Mouse (Mus musculus) bone marrow, adult 2 months (tissue): Measurements from ENCODE around the gene Gm11084.

Source experiments
- CTCF ChIP-seq: fragments of 200-500 bp; IDR thresholded peaks from 2 replicates; pipeline ENCODE4 v1.5.1; 2011; ENCODE audit warnings: low read length, control low read depth; ENCODE audit not compliant: control insufficient read depth, insufficient read depth
- POLR2A ChIP-seq: fragments of 200-500 bp; IDR thresholded peaks from 2 replicates; pipeline ENCODE4 v1.6.1; 2011; ENCODE audit warnings: low read depth, mild to moderate bottlenecking, control low read depth, low read length, borderline replicate concordance; ENCODE audit not compliant: control insufficient read depth

GRCm38 (mm10) chr2:72985516-72985915 lies 1.0 kb downstream of the Gm11084 start:
- TF ChIP-seq CTCF (no peak), POLR2A (no peak)
